Mouse (Mus musculus): Measurements from ENCODE around the gene 1700028P14Rik.

The 1700028P14Rik gene

GRCm38 (mm10) chr19:23594950-23595349 lies 57.7 kb downstream of the 1700028P14Rik start:
- no peak for DNase-seq

- DNase-seq, result no peak
Measured at GRCm38 (mm10) chr19:23578606-23579355, 73.8 kb downstream of the 1700028P14Rik start.

- no peak for DNase-seq
Measured at GRCm38 (mm10) chr19:23576685-23577084, 75.9 kb downstream of the 1700028P14Rik start.

GRCm38 (mm10) chr19:23563693-23564092 lies 88.9 kb downstream of the 1700028P14Rik start:
- no peak for DNase-seq

- no peak for DNase-seq
Measured at GRCm38 (mm10) chr19:23562588-23562987, 90.0 kb downstream of the 1700028P14Rik start.

GRCm38 (mm10) chr19:23562061-23562460 lies 90.6 kb downstream of the 1700028P14Rik start:
- DNase-seq, result no peak

- DNase-seq, result no peak
Measured at GRCm38 (mm10) chr19:23553450-23553849, 99.2 kb downstream of the 1700028P14Rik start.

GRCm38 (mm10) chr19:23545604-23546003 lies 107.0 kb downstream of the 1700028P14Rik start:
- DNase-seq, result no peak

- no peak for DNase-seq
Measured at GRCm38 (mm10) chr19:23543244-23544004, 109.2 kb downstream of the 1700028P14Rik start.

- DNase-seq, result no peak
Measured at GRCm38 (mm10) chr19:23542759-23543158, 109.9 kb downstream of the 1700028P14Rik start.

- no peak for DNase-seq
Measured at GRCm38 (mm10) chr19:23535700-23536099, 116.9 kb downstream of the 1700028P14Rik start.

- DNase-seq, result no peak
Measured at GRCm38 (mm10) chr19:23531899-23532298, 120.7 kb downstream of the 1700028P14Rik start.

- DNase-seq, result peak; percentile 68
Measured at GRCm38 (mm10) chr19:23523711-23524110, 128.9 kb downstream of the 1700028P14Rik start.

- no peak for DNase-seq
Measured at GRCm38 (mm10) chr19:23521831-23522230, 130.8 kb downstream of the 1700028P14Rik start.

GRCm38 (mm10) chr19:23521071-23521470 lies 131.5 kb downstream of the 1700028P14Rik start:
- DNase-seq, result no peak

GRCm38 (mm10) chr19:23520629-23521028 lies 132.0 kb downstream of the 1700028P14Rik start:
- no peak for DNase-seq

GRCm38 (mm10) chr19:23518477-23518876 lies 134.1 kb downstream of the 1700028P14Rik start:
- DNase-seq, result no peak

GRCm38 (mm10) chr19:23511303-23511702 lies 141.3 kb downstream of the 1700028P14Rik start:
- no peak for DNase-seq
